16 mouse cellular contexts compared by ENCODE assay signal in the genomic region with DNA sequence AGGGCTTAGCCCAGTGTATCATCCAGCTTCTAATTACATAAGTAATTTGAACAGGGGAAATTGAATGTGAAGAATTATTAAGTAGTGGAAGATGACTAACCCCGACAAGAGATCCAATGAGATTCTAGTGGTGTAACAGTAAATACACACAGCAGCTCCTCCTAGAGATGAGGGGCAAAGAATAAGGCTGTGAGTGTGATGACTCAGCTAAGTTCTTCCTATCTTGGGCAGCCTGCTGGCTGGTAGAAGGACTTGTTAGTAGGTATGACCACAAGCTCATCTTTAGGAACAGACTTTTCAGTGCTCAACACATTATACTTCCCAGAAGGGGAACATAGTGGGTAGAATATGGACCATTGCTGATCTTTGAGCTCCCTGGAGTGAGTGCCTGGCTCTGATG.
"Had no signal": no experiment of that assay in that cellular context is flagged by ENCODE, and none has a peak within 500 bp of the region (broad histone marks: within the 10 kb centered on the region; RNA-seq: fewer than 3 reads in every experiment).

No protein-coding gene starts in this region.

- H3K9me3 ChIP-seq: limb, embryonic 13.5 days; liver, embryonic 13.5 days; midbrain, embryonic 15.5 days; neural tube, embryonic 13.5 days; stomach, embryonic 15.5 days had no signal

- H3K27ac ChIP-seq: layer of hippocampus, adult 2 months; limb, embryonic 13.5 days; liver, embryonic 13.5 days; midbrain, embryonic 15.5 days; neural tube, embryonic 13.5 days; stomach, embryonic 15.5 days had no signal

- DNase-seq: kidney, adult 8-10 months; kidney, postnatal 36 days; left cerebral cortex, postnatal 4 days; liver, embryonic 13.5 days; lung, adult 2 months; lung, postnatal 36 days; right cerebral cortex, postnatal 14 days; thymus, postnatal 14 days had no signal

- H3K4me2 ChIP-seq: limb, embryonic 13.5 days; liver, embryonic 13.5 days; midbrain, embryonic 11.5 days; midbrain, embryonic 15.5 days; neural tube, embryonic 13.5 days; stomach, embryonic 15.5 days had no signal

- H3K4me3 ChIP-seq: layer of hippocampus, adult 2 months; limb, embryonic 13.5 days; liver, embryonic 13.5 days; midbrain, embryonic 15.5 days; neural tube, embryonic 13.5 days; stomach, embryonic 15.5 days had no signal

- H3K36me3 ChIP-seq: liver, embryonic 13.5 days; midbrain, embryonic 15.5 days; neural tube, embryonic 13.5 days; stomach, embryonic 15.5 days had no signal

- H3K4me1 ChIP-seq: limb, embryonic 13.5 days; midbrain, embryonic 15.5 days; neural tube, embryonic 13.5 days; stomach, embryonic 15.5 days had no signal

- H3K9ac ChIP-seq: limb, embryonic 13.5 days; liver, embryonic 13.5 days; midbrain, embryonic 15.5 days; neural tube, embryonic 13.5 days; stomach, embryonic 15.5 days had no signal

- ATAC-seq: intestine, postnatal 0 days; lung, postnatal 0 days; midbrain, embryonic 15.5 days had no signal

- H3K27me3 ChIP-seq: limb, embryonic 13.5 days; liver, embryonic 13.5 days; midbrain, embryonic 15.5 days; neural tube, embryonic 13.5 days; stomach, embryonic 15.5 days had no signal
